Mouse (Mus musculus): Measurements from ENCODE around the gene 1700017N19Rik. TPM values are rescaled to one million over a fixed set of nuclear protein-coding genes. Genes with fewer than 3 reads are reported as not detected.
A peak's percentile ranks its signal among the peaks of the same experiment; 100 is the strongest.
"Not testable (repeated sequence)": the region's sequence is repeated elsewhere in the genome, so short reads cannot be mapped to it uniquely, and the experiment has no call there.

1700017N19Rik gene
- polyA plus RNA-seq (2016; fragmentation: Nextera tagmentation; extraction: Ambion mirVana), result not detected in 2 replicates

- no peak within 1 kb of the TSS for H3K9ac ChIP-seq
- peak within 1 kb of the TSS; percentile 63 for H3K4me2 ChIP-seq (replicated peaks)
- ATAC-seq (ENCODE audit: insufficient number of reproducible peaks, insufficient read depth, low FRiP score, low TSS enrichment), result no peak
- no peaks in the 10 kb centered on the region for H3K27me3 ChIP-seq
- no peak within 1 kb of the TSS for H3K27ac ChIP-seq
- 90% methylated on average over 1 of the region's 1 CpGs for WGBS
- no peaks in the 10 kb centered on the region for H3K36me3 ChIP-seq
- peak within 1 kb of the TSS; percentile 64 for H3K4me3 ChIP-seq
- H3K9me3 ChIP-seq, result no peaks in the 10 kb centered on the region
- H3K4me1 ChIP-seq, result peaks cover 6% of the 10 kb centered on the region; the same call in 1 of the 2 replicates
Observed at GRCm38 (mm10) chr10:100590323-100590722, at the start of gene 1700017N19Rik, which contains the start of gene 4930430F08Rik. 1700017N19Rik (plus strand) TSS chr10:100590484. 4930430F08Rik (minus strand) TSS chr10:100590423.

- H3K9me3 ChIP-seq, result no peaks in the 10 kb centered on the region
- 84% methylated on average over 3 of the region's 3 CpGs for WGBS
- no peak overlapping the region for H3K27ac ChIP-seq
- no peak overlapping the region for H3K4me3 ChIP-seq
- no peak overlapping the region for H3K9ac ChIP-seq
- no peak overlapping the region for H3K4me2 ChIP-seq (replicated peaks)
- no peak for ATAC-seq (ENCODE audit: insufficient number of reproducible peaks, insufficient read depth, low FRiP score, low TSS enrichment)
- H3K27me3 ChIP-seq, result no peaks in the 10 kb centered on the region
- no peaks in the 10 kb centered on the region for H3K4me1 ChIP-seq
- 0 out of 2 replicates have a peak, but pooled peaks cover 3% of the 10 kb centered on the region for H3K36me3 ChIP-seq
Observed at GRCm38 (mm10) chr10:100556566-100557175, 33.6 kb upstream of the 1700017N19Rik start.

GRCm38 (mm10) chr10:100560194-100560883 lies 29.9 kb upstream of the 1700017N19Rik start:
- not testable (repeated sequence) for H3K4me2 ChIP-seq (replicated peaks); H3K4me3 ChIP-seq; ATAC-seq (ENCODE audit: insufficient number of reproducible peaks, insufficient read depth, low FRiP score, low TSS enrichment); H3K27me3 ChIP-seq; H3K27ac ChIP-seq; H3K4me1 ChIP-seq; H3K9me3 ChIP-seq; H3K9ac ChIP-seq
- H3K36me3 ChIP-seq, result peaks cover 17% of the 10 kb centered on the region
- 91% methylated on average over 3 of the region's 3 CpGs for WGBS

- no peak overlapping the region for H3K4me3 ChIP-seq
- ATAC-seq (ENCODE audit: insufficient number of reproducible peaks, insufficient read depth, low FRiP score, low TSS enrichment), result no peak
- H3K4me1 ChIP-seq, result no peaks in the 10 kb centered on the region
- H3K9me3 ChIP-seq, result no peaks in the 10 kb centered on the region
- H3K27ac ChIP-seq, result no peak overlapping the region
- WGBS, result 87% methylated on average over 3 of the region's 3 CpGs
- no peak overlapping the region for H3K9ac ChIP-seq
- H3K27me3 ChIP-seq, result no peaks in the 10 kb centered on the region
- no peak overlapping the region for H3K4me2 ChIP-seq (replicated peaks)
- H3K36me3 ChIP-seq, result peaks cover 25% of the 10 kb centered on the region
Observed at GRCm38 (mm10) chr10:100564112-100564511, 26.2 kb upstream of the 1700017N19Rik start.

GRCm38 (mm10) chr10:100571707-100572106 lies 18.6 kb upstream of the 1700017N19Rik start:
- whole genome bisulfite sequencing, result 87% methylated on average over 3 of the region's 3 CpGs
- no peak overlapping the region for H3K4me3 ChIP-seq
- ATAC-seq (ENCODE audit: insufficient number of reproducible peaks, insufficient read depth, low FRiP score, low TSS enrichment), result no peak
- H3K27ac ChIP-seq, result no peak overlapping the region
- H3K36me3 ChIP-seq, result peaks cover 31% of the 10 kb centered on the region
- H3K4me2 ChIP-seq (replicated peaks), result no peak overlapping the region
- H3K4me1 ChIP-seq, result no peaks in the 10 kb centered on the region
- H3K9me3 ChIP-seq, result no peaks in the 10 kb centered on the region
- H3K27me3 ChIP-seq, result no peaks in the 10 kb centered on the region
- no peak overlapping the region for H3K9ac ChIP-seq

GRCm38 (mm10) chr10:100574505-100575149 lies 15.7 kb upstream of the 1700017N19Rik start:
- Histone ChIP-seq H3K4me3 (no peak overlapping the region), H3K4me1 (no peaks in the 10 kb centered on the region), H3K27me3 (no peaks in the 10 kb centered on the region), H3K9ac (no peak overlapping the region), H3K36me3 (peaks cover 36% of the 10 kb centered on the region), H3K9me3 (no peaks in the 10 kb centered on the region), H3K27ac (no peak overlapping the region), H3K4me2 (replicated peaks) (no peak overlapping the region)
- WGBS, result 93% methylated on average over 7 of the region's 7 CpGs
- no peak for ATAC-seq (ENCODE audit: insufficient number of reproducible peaks, insufficient read depth, low FRiP score, low TSS enrichment)

- ATAC-seq (ENCODE audit: insufficient number of reproducible peaks, insufficient read depth, low FRiP score, low TSS enrichment), result no peak
- no peak overlapping the region for H3K9ac ChIP-seq
- no peaks in the 10 kb centered on the region for H3K9me3 ChIP-seq
- no peak overlapping the region for H3K4me2 ChIP-seq (replicated peaks)
- H3K27ac ChIP-seq, result no peak overlapping the region
- no peak overlapping the region for H3K4me3 ChIP-seq
- H3K4me1 ChIP-seq, result no peaks in the 10 kb centered on the region
- no peaks in the 10 kb centered on the region for H3K27me3 ChIP-seq
- 90% methylated on average over 7 of the region's 7 CpGs for WGBS
- peaks cover 36% of the 10 kb centered on the region for H3K36me3 ChIP-seq
Observed at GRCm38 (mm10) chr10:100575294-100575693, 15.0 kb upstream of the 1700017N19Rik start.

GRCm38 (mm10) chr10:100584178-100584577 lies 6.1 kb upstream of the 1700017N19Rik start:
- no peak for ATAC-seq (ENCODE audit: insufficient number of reproducible peaks, insufficient read depth, low FRiP score, low TSS enrichment)
- WGBS, result 87% methylated on average over 3 of the region's 3 CpGs
- Histone ChIP-seq H3K27me3 (no peaks in the 10 kb centered on the region), H3K9me3 (no peaks in the 10 kb centered on the region), H3K4me1 (peaks cover 6% of the 10 kb centered on the region; the same call in 1 of the 2 replicates), H3K9ac (no peak overlapping the region), H3K4me2 (replicated peaks) (no peak overlapping the region), H3K27ac (no peak overlapping the region), H3K36me3 (no peaks in the 10 kb centered on the region), H3K4me3 (no peak overlapping the region)

GRCm38 (mm10) chr10:100588524-100588923 lies 1.8 kb upstream of the 1700017N19Rik start:
- H3K4me1 ChIP-seq, result peaks cover 6% of the 10 kb centered on the region; the same call in 1 of the 2 replicates
- peak overlapping the region; percentile 63 for H3K4me2 ChIP-seq (replicated peaks)
- 43% methylated on average over 7 of the region's 7 CpGs for WGBS
- peak; percentile 6; the same call in 1 of the 2 replicates for ATAC-seq (ENCODE audit: insufficient number of reproducible peaks, insufficient read depth, low FRiP score, low TSS enrichment)
- H3K9me3 ChIP-seq, result no peaks in the 10 kb centered on the region
- no peaks in the 10 kb centered on the region for H3K36me3 ChIP-seq
- peak overlapping the region; percentile 77; the same call in 1 of the 2 replicates for H3K27ac ChIP-seq
- H3K4me3 ChIP-seq, result peak overlapping the region; percentile 64
- no peaks in the 10 kb centered on the region for H3K27me3 ChIP-seq
- peak overlapping the region; percentile 66 for H3K9ac ChIP-seq

- Histone ChIP-seq H3K4me1 (peaks cover 6% of the 10 kb centered on the region; the same call in 1 of the 2 replicates), H3K36me3 (no peaks in the 10 kb centered on the region), H3K4me3 (peak overlapping the region; percentile 64), H3K27ac (peak overlapping the region; percentile 77; the same call in 1 of the 2 replicates), H3K4me2 (replicated peaks) (peak overlapping the region; percentile 63), H3K27me3 (no peaks in the 10 kb centered on the region), H3K9me3 (no peaks in the 10 kb centered on the region), H3K9ac (peak overlapping the region; percentile 66)
- WGBS, result under 1% methylated on average over 31 of the region's 31 CpGs
- peak; percentile 96 for ATAC-seq (ENCODE audit: insufficient number of reproducible peaks, insufficient read depth, low FRiP score, low TSS enrichment)
Observed at GRCm38 (mm10) chr10:100588932-100589388, 1.3 kb upstream of the 1700017N19Rik start.

GRCm38 (mm10) chr10:100598339-100598738 lies 8.1 kb downstream of the 1700017N19Rik start:
- Histone ChIP-seq H3K4me2 (replicated peaks) (no peak overlapping the region), H3K36me3 (no peaks in the 10 kb centered on the region), H3K4me3 (no peak overlapping the region), H3K9me3 (no peaks in the 10 kb centered on the region), H3K9ac (no peak overlapping the region), H3K27me3 (no peaks in the 10 kb centered on the region), H3K4me1 (no peaks in the 10 kb centered on the region), H3K27ac (no peak overlapping the region)
- ATAC-seq (ENCODE audit: insufficient number of reproducible peaks, insufficient read depth, low FRiP score, low TSS enrichment), result no peak
- WGBS, result 80% methylated on average over 3 of the region's 3 CpGs

All from embryonic facial prominence, embryonic 12.5 days (tissue).